Mouse (Mus musculus): ENCODE measurements around the gene Neu2.

Neu2 gene

DNA sequence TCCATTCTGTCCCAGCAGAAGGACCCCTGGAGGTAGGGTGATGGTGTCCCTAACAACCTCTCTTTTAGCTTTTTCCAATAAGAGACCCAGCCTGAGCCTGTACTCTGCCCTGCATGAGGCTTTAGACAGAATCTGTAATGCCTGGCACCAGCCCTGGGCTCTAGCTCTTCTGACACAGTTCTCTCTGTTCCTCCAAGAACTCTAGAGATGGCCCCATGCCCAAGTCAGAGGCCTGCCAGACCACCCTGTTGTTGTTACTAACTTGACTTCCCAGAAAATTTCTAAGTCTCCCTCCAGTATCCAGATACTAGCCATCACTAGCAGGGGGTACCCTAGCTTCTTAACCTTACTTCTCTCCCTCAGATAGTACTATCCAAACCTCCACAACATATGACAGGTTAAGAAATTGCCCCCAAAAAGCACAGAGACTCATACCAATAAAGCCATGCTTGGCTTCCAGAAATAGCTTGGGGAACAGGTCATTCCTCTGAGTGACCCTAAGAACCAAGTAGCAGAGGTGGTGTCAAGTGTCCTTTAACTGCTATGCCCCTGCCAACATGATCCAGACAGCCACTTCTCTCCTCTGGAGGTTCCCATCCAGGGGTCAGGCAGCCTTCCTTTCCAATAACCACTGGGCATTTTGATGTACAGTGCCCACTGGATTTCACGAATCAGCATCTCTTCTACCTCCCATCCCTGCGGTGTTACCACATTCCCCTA is 105.0 kb downstream of the Neu2 start:
- DNase-seq (ENCODE audit: low read depth): no peak

DNA sequence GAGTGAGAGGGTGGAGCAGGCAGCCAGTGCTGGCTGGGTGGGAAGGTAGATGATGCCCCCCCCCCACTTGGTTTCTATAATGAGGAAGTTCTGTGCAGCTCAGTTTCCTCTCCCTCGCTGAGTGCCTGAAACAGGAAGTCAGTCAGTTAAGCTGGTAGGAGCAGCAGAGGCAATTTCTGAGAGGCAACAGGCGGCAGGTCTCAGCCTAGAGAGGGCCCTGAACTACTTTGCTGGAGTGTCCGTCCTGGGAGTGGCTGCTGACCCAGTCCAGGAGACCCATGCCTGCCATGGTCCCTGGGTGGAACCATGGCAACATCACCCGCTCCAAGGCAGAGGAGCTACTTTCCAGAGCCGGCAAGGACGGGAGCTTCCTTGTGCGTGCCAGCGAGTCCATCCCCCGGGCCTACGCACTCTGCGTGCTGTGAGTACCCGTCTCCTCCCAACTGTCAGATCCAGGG is 110.6 kb downstream of the Neu2 start, which contains the start of gene Inpp5d:
Inpp5d (plus strand) TSS at position 102 of the 458 bp plus-strand sequence.
- DNase-seq (ENCODE audit: low read depth): peak; percentile 84

DNA sequence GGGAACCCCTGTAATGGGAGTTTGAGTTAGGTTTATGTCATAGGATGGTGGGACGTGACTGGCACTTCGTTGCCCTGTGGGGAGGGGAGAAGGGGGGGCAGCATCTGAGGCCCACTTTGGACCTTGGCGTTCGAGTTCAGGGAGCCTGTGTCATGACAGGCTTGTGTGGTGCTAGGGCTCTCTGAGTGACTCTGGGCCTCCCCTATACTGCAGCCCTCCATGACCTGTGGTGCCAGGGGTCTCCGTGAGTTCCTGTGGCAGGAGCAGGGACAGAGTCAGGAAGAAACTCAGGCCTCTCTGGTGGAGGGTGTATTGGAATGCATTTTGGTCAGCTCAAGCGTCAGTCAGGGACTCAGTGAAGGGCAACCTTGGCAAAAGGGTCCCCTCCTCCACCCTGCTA is 111.0 kb downstream of the Neu2 start:
- DNase-seq (ENCODE audit: low read depth): no peak

DNA sequence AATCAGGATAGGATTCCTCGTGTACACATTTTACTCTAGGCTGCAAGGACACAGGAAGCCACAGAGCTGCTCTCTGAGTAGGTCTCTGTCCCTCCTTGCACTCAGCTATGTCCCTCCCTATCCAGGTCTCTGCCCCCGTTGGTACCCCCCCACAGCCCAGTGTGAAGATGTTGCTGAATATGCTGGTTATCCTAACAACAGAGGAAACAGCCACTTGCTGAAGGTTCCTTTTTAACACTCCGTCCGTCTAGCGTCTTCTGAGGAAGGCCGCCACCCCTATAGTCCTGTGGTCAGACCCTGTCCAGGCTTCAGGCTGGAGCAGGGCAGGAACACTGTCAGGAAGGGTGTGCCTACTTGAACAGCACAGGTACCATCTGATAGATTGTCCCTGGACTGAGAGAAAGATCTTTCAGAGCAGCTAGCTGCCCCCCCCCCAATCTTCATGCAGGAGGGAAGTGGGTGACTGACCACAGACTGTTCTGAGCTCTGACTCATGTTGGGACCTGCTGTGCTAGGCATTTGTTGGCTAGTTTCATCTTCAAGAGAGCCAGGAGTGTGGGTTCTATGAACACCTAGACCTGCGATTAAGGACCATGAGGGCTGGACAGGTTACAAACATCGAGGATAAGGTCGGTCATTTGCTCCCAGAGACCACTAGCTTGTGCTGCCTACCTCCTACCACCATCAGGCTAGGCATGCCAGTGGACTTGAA is 111.6 kb downstream of the Neu2 start:
- DNase-seq (ENCODE audit: low read depth): peak; percentile 63

DNA sequence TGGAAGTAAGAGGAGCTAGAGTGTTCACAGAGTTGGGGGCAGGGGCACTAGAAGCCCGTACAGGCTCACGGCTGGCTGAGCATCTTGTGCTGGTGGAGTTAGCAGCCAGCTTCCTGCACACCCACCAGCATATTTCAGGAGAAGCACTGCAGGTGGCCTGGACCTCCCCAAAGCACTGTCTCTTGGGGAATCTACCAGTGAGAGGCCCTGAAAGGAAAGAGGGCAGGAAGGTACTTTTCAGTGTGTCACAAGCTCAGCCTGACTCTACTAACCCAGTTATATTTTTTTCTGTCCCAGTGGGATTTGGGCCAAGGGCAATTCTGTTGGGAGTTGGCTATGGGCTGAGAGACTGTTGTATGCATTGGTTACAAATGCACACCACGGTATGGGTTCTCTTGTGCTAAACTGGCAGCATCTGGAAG is 112.2 kb downstream of the Neu2 start:
- no peak for DNase-seq (ENCODE audit: low read depth)

DNA sequence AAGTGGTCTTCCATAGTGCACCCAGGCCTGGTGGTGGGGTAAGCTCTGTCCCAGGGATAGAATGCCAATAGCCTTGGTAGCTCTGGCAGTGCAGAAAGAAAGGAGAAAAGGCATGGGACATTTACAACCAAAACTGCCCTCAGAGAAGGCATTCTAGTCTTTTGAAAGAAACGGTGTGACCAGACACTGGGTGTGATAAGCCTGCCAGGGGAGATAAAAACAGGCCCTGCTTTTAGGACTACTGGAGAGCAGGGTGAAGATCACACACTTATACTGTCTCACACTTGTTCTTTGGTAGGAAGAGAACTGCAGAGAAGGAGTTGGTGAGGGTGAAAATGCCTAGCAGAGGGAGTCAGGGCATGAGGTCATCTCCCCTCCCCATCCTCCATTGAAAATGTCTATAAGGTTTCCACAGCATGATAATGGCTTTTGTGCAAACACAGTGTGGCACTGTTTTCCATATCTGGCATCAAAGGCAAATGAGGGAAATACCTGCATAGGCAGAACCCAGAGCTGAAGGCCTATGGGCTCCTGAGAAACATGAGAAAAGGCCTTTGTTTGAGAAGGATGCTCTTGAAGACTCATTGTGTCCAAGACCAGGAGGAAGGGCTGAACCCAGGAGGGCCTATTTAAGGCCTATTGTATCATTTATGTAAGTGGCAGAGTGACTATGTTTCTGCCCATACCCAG is 114.4 kb downstream of the Neu2 start:
- DNase-seq (ENCODE audit: low read depth): peak; percentile 24

DNA sequence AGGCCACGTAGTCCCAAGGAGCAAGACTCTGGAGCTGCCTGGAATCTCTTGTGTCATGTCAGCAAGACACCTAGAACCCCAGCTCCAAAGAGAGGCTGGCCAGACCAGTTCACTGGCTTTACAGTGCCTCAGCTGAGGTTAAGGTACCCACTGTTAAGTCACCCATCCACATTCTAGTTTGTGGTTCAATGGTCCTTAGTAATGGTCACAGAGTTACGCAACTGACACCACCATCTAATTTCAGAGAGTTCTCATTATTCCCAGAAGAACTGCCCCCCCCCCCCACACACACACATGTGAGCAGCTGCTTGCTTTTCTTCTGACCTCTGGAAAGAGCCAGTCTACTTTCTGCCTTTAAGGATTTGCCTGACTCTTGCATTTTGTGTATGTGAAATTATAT is 115.1 kb downstream of the Neu2 start:
- no peak for DNase-seq (ENCODE audit: low read depth)

DNA sequence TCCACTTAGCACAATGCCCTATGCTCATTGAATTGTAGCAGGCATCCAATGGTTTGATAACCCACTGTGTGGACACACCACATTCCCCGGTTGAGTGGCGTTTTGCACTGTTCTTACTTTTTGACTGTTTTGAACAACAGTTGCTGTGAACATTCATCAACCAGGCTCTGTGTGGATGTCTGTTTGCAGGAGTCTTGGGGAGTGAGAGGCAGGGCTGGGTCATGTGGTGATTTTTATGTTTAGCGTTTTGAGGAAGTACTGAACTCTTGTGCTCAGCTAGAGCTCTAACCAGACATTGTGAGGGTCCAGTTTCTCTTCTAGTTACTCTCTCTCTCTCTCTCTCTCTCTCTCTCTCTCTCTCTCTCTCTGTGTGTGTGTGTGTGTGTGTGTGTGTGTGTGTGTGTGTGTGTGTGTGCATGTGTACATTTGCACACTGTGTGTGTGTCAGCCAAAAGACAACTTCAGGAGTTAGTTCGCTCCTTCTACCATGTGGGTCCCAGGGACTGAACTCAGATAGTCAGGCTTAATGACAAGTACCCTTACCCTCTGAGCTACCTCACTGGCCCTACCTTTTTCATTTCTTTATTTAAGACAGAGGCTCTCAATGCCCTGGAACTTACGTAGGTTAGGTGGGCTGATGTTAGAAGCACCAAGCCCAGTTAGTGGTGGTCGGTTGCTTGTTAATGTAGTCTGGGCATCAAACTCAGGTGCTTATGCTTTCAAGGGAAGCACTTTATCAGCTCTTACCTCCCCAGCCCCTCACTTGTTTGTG is 115.8 kb downstream of the Neu2 start:
- DNase-seq (ENCODE audit: low read depth): peak; percentile 41

DNA sequence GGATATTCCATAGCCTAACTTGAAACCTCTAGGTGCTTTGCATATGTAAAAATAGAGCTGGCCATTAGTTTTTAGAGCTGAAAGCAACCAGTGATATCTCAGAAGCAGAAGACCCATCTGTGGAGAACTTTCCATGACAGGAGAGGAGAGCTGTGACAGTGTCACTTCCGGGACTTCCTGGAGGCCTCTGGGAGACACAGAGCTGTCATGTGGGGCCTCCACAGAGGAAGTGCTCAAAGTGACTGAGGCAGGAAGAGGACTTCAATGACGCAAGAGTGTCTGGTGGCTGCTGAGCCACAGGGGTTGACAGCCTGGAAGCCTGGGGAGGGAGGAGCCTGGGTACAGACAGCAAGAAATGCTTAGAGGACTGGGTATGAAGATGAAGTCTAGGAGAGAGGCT is 116.7 kb downstream of the Neu2 start:
- peak; percentile 93 for DNase-seq (ENCODE audit: low read depth)

DNA sequence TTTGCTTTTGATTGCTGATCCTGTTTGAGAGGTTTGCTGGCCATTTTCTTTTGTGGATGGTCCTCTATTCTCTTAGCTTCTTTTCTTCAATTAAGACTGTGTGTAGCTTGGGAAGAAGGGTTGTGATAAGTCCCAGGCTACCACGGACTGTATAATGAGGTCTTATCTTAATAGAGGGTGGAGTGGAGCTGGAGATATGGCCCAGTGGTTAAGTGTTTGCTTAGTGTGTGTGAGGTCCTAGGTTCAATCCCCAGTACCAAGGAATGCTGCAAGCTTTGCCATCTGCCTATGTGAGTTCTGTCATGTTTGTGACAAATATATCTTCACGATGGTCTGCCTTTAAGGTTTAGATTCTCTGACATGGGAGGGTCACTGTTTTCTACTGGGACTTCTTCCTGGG is 118.4 kb downstream of the Neu2 start:
- DNase-seq (ENCODE audit: low read depth): no peak

DNA sequence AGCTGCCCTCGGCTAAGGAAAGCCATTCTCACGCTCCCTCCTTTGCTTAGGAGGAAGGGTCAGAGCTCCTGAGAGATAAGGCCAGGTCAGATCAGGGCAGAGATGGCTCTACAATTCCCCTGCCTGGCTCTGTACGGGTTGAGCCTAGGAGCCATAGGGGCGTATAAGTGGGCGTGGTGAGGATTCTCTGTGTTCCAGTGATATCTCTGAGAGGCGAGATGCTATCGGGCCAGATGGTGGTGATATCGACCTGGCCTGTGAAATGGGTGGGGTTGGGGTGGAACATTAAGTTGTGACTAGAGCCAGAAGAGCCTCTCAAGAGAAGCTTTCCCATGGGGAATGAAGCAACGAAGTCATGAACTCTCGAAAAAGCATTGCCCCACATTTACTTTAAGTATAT is 121.9 kb downstream of the Neu2 start:
- no peak for DNase-seq (ENCODE audit: low read depth)

DNA sequence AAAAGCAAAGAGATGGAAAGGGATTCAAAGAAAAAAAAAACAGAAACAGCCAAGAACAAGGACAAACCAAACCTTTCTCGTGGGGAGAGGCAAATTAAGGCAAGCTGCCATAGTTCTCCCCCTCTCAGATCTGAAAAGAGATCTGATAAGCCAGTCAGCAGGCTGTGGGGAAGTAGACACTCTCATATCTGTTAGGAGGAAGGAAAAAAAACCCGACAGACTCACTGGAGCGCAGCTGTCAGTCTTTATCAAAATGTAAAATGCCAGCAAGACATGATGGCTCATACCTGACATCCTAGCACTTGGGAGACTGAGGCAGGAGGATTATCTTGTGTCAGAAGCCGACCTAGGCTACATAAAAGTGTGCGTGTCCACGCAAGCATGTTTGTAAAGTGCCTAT is 122.5 kb downstream of the Neu2 start:
- DNase-seq (ENCODE audit: low read depth): no peak

DNA sequence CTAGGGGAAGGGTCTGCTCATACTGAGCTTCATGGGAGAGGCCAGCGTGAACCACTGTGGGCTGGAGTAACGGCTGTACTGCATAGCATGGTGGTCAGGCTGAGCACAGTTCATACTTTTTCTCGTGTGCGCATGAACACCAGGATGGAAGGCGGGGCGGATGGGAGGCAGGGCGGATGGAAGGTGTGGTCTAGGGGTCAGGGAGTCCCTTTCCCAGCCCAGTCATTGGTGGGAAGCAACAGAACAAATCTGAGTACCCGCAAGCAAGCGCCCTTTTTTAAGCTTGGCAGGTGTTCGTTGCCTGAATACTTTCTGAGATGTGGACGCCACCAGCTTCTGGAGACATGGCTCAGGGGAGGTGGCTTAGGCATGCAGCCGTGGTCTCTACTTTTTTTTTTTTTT is 127.0 kb downstream of the Neu2 start:
- DNase-seq (ENCODE audit: low read depth): no peak

DNA sequence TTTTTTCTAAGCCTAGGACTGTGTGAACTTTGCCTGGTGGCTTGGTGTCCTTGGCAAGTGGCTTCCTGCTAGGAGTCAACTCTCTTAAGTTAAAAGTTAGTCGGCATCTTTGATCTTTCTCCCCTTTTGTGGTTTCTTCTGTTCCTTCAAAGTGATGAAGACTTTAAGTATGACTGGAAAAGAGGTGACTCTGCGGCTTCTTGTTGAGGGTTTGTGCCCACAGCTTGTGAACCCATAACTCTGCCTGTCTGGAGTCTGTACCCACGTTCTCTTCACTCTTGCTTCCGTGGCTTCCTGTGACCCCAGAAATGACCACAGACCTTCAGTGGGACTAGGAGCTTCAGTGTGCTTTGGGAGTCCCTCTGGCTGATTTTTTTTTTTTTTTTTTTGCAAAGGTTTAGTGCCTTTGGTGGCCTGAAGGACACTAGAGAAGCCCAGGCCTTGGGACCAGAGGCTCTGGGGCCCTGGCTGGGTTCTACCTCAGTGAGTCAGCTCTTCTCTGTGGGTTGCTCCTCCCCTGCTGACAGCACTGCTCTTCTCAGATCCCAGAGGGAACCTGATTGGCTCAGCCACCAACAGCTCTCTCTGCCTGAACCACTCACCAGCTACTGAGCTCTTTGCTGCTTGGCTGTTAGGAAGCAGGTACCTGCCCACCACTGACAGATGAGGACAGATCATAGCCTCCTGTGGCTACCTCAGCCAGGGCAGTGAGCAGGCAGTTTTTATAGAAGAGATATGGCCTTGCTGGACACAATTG is 127.6 kb downstream of the Neu2 start:
- peak; percentile 88 for DNase-seq (ENCODE audit: low read depth)

DNA sequence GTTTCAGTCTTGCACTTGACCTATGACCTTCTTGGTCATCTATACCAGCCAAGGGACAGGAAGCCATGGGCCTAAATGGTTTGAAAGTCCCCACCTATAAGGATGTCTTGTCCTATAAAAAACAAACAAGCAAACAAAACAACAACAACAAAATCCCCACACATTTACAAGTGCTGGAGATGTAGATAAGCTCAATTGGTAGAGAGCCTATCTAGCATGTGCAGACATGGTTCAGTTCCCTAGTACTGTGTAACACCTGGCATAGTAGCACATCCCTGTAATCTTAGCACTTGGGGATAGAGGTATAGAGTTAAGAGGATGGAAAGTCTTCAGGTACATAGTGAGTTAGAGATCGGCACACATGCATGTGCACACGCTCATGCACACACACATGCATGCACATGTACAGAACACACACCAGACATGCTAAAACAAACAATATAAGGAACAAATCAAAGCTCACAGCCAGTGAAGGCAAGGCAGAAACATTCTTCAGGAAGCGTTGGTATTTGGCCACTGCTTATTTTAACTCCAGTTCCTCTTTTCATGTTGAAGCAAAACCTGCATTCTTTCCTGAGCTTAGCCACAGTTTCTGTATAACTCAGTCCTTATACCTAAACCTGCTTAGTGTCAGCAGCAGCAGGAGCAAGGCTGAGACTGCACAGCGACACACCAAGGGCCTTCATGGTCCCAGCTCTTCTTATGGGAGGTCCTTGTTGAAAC is 128.3 kb downstream of the Neu2 start:
- no peak for DNase-seq (ENCODE audit: low read depth)

DNA sequence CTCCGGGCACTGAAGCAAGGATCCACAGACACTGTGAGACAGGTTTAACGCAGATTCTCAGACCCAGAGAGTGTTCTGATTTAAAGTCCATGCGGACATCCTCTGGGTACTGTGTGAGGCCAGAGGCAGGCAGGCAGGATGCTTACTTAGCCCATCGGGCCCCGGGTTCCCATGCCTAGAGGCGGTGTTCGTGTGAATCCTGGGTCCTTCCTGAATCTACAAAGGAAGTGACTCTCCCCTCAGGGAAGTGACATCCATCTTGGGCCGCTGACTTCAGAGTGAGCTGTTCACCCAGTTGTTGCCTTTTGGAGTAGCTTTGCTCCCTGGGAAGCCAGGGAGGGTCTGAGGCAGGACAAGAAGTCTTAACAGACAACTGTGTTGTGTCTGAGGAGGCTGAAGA is 130.0 kb downstream of the Neu2 start:
- DNase-seq (ENCODE audit: low read depth): no peak

DNA sequence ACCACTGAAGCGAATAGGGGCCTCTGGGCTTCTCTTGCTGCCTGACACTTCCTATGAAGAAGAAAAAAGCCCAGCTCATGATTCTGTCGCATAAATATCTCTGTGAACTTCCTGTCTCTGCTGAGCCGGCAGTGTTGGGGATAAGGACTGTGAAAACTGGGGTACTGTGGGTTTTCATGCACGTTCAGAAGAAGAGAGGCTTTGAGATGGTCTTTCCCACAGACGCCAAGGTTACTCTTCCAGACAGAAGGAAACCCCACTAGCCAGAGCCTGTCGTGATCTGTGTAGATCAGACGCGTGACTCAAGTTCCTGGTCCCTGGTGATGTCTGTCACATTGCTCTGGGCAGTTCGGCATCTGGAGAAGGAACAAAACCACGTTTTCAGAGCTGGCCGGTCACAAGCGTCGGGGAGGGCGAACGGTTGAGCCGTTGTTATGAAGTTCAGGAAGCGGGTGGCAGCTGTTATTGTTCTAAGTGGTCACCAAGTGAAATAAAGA is 130.5 kb downstream of the Neu2 start:
- peak; percentile 42 for DNase-seq (ENCODE audit: low read depth)

DNA sequence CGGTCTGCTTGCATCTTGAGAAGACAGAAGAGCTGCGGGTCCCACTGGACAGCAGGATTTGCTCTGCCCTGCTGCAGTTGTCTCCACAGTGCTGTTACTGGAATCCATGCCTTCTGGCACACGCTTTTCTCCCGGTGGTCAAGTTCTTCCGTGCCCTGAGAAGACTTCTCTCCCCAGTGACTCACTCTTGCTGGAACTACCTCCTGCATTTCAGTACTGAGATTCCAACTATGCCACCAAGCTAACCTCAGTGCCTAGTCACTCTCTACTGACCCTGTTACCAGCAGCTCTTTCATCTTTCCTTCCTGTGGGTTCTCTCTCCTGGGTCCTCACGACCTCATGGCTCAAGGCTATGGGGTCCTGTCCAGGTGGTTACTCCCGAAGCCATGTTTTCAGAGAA is 133.3 kb downstream of the Neu2 start:
- DNase-seq (ENCODE audit: low read depth): no peak

DNA sequence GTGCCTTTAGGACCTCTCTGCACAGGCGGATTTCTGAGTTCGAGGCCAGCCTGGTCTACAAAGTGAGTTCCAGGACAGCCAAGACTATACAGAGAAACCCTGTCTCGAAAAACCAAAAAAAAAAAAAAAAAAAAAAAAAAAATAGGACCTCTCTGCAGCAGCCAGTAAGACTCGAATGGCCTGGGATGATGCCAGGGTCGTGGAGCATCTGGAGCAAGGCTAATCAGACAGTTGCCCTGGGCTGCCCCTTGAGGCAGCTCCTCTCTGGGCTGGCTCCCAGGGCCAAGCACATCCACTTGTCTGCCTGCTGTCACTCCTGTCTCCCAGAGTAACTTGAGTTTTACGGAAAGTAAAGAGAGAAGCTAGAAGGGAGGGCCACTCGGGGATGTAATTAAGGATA is 135.4 kb downstream of the Neu2 start:
- DNase-seq (ENCODE audit: low read depth): no peak

DNA sequence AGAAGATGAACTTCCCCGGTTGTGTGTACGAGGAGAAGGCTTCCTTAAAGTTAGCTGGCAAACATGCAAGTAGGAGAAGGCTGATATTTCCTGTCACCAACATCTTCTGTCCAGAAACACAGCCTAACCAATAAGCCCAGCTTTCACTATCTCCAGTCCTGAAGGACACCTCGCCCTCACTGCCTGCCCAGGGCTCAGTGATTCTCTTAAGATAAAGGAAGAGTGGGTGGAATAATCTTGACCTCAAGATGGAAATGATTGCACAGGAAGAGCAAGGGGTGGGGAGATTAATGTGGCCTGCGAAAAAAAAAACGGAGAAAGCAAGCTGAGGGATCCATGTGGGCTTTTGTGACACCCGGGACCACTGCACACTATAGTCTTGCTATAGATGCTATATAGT is 136.1 kb downstream of the Neu2 start:
- DNase-seq (ENCODE audit: low read depth): no peak

Data from naive thymus-derived CD4-positive, alpha-beta T cell, adult 2 months (primary cell).